Mouse (Mus musculus) retina, adult 2 months (tissue): Measurements from ENCODE around the gene Slc17a4.

Source experiments
- DNase-seq: peaks from one replicate; pipeline ENCODE4 v3.0.0-alpha.2; 2012; ENCODE audit warnings: low read depth, low spot score

The Slc17a4 gene

DNA sequence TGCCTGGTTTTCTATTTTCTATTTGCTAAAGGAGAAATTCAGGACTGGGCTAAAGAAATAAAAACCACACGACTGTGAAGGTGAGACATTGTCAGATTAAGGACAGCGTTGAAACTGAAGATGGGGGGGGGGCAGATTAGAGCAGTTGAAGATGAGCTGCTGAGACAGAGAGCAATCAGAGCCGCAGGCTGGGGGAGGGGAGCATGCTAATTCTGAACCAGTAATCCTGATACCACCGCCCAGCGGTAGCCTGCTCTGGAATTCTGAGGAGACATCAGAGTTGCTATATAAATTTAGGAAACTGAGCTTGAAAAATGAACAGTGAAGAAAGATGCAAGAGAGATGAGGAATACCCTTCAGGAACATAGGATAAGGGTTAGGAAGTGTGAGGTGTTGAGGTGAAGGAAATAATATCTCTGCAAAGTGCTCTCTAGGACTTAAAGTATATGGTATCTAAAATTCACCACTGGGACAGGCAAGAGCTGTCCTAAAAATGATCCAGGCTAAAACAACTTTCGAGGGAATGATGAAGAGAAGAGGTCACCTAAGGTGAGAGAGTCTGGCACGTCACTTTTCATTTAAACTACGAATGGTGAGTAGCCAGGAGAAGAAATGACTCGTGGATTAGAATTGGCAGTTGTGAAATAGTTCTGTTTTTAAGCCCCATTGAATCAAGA is 22.1 kb downstream of the Slc17a4 start:
- DNase-seq = peak; percentile 77

- DNase-seq = no peak
Observed at GRCm38 (mm10) chr13:23889011-23889605, 25.7 kb downstream of the Slc17a4 start.

- no peak for DNase-seq
Observed at GRCm38 (mm10) chr13:23887026-23887725, 27.6 kb downstream of the Slc17a4 start.

- DNase-seq = peak; percentile 29
Observed at GRCm38 (mm10) chr13:23885540-23885939, 29.3 kb downstream of the Slc17a4 start.

DNA sequence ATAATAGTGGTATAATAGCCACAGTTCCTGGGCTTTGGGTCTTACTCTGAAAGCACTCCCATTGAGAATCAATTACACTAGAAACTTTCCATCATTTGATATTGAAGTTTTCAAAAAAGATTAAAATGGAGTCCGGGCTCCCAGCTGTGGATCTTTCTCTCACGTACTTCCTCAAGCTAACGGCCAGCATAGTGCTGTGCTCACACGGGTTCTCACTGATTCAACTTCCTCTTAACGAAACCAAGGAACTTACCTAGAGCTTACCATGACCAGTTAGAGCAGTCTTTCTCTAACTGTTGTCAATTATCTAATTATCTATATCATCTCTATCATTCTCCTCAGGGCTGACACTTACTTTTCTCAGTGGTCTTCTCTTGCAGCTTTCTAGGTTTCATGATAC is 35.2 kb downstream of the Slc17a4 start:
- no peak for DNase-seq

DNA sequence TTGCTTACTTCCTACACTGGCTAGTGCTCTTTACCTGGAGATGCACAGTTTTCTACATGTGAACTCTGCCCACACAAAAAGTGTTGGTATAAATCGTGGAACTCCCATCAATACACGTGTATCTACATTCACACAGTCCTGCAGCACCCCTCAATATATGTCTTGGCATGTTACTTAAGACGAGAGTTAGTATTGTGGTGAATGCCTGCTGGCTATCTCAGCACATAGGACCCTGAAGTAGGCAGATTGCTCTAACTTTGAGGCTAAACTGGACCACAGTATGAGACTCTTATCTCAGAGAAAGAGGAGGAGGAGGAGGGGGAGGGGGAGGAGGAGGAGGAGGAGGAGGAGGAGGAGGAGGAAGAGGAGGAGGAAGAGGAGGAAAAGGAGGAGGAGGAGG is 35.7 kb downstream of the Slc17a4 start:
- DNase-seq = no peak

DNA sequence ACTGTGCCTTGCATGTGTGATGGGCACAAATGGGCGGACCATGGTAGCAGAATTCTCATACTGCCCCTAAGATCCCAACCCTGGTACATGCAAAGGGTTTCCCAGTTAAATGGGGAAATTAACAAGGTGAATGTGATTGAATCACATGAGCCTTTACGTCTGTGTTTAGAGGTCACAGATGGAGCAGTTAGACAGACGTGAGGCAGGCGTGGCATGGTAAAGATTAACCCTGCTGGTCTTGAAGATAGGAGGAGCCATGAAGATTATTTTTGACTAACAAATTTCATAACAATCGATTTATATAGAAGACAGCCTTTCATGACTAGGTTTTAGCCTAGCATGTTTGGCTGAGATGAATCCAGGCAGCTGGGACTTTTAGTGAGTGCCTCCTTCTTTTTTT is 41.7 kb downstream of the Slc17a4 start:
- DNase-seq = no peak

GRCm38 (mm10) chr13:23869996-23870395 is 44.8 kb downstream of the Slc17a4 start:
- no peak for DNase-seq

- DNase-seq = no peak
Observed at GRCm38 (mm10) chr13:23868790-23869533, 45.8 kb downstream of the Slc17a4 start.

DNA sequence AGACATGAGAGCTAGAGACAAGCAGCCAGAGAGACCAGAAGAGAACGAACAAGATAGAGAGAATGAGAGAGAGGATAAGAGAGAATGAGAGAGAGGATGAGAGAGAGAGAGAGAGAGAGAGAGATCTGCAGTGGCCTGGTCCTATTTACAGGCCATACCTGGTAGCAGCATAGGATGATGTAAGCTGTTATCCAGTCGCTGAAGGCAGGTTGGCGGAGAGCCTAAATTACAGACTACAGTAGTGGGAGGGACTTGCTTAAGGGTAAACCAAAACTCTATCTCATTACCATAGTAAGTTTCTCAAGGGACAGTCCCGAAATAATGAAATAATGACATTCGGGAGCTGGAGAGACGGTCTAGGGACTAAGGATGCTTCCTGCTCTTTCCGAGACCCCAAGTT is 47.4 kb downstream of the Slc17a4 start, which contains the start of gene Slc17a1:
Gene Slc17a1, plus strand, starts transcription at position 346 of the 400 bp plus-strand sequence.
- no peak for DNase-seq

DNA sequence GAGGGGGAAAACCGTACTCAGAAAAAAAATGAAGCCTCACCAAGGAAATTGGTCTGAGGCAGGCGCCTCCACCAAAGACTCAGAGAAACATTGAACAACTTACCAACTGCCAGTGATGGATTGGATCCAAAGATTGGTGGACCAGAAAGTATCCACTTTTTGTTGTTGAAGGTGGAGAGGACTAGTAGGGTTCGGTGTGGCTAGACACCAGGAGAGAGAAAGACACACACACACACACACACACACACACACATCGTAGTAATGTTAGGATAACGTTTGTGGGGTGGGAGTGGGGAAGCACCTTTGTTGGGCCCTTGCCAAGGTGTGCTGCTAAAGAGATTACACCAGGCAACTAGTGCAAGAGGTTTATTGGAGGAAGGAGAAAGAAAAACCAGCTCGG is 47.8 kb downstream of the Slc17a4 start:
- no peak for DNase-seq

DNA sequence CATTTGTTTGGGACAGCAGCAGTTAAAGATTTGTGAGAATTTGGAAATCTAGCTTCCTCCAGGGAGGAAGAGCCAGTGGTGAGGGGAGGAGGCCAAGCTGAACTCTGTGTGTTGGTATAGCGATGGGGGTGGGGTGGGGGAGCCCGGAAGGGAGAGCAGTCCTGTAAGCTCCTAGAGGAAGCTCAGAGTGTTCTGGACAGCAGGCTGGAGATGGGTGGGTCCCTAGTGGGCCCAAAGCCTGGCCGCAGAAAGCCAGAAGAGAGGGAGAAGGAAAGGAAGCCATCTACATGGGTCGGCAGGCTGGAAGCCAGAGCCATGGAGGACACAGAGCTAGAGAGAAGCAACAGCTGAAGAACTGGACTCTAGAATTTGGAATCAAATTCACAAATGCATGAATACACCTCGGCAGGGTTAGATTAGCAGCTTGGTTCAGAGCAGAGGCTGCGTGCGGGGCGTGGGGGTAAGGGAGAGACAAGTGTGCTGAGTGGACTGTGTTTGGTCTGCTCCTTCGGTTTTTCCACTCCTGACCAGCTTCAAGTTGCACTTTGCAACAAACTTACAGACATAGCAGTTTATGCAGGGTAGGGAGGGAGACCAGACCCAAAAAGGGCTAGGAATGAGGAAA is 48.6 kb downstream of the Slc17a4 start:
- DNase-seq = no peak

DNA sequence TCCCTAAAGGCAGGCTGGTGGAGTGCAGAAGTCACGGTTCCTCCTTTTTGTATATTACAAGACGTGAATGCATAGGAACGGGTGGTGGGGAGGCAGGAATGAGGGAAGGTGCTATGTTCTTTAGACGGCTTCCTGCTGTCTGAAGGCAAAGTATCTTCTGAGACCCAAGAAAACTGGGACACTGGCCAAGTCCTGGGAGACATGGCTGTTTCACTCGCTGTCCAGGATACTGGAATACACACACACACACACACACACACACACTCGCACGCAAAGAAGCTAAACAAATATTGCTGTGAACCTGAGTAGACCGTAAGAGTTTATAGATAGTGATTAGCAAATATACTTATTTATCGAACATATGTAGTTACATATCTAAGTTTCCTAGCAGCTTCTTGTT is 50.1 kb downstream of the Slc17a4 start:
- no peak for DNase-seq

DNA sequence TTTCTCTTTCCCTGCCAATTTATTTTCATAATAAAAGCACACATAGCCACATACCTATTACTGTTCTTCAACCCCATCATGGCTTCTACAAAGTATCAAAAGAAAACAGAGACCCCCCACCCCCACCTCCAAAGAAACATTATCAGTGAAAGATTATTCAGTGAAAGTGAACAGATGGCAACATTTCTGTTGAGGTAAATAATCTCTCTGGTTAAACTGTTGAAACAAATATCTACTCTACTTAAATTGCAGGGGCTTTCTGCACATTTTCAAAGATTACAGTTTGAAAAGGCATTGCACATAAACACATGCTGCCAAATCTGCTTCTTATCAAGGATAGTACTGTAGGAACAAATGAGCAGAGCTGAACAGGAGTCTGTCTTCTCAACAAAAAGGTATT is 53.0 kb downstream of the Slc17a4 start:
- DNase-seq = no peak

- no peak for DNase-seq
Observed at GRCm38 (mm10) chr13:23856401-23856800, 58.4 kb downstream of the Slc17a4 start.

- DNase-seq = no peak
Observed at GRCm38 (mm10) chr13:23849299-23849698, 65.5 kb downstream of the Slc17a4 start.
